Mouse (Mus musculus): ENCODE results near the gene Noc2l.

DNA sequence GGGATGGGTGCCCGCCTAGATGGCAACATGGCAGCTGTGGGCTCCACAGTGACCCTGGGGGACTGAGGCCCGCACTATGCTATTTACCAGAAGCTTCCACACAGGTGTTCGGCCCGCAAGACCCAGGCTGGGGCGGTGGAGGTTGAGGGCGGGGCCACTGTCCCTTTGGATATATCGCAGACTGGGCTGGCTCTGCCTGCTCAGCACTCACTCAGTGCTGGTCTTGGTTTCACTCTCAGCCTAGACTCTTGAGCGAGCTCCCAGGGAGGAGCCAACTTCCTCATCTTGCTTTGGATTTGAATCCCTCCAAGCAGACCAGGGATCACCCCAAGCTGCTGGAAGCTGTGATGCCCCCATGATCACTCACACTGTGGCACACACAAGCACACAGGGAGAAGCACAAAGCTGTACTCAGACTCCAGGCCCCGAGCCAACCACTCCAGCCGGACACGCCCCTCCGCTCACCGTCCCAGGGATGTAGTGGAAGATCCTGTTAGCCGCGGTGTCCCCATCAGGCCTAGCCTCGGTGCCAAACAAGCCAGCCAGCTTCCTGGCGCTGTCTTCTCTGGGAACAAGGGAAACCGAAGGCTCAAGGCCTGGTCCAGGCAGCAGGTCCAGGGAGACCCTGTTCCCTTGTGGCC, 7.9 kb upstream of the Noc2l start:
- TF ChIP-seq MAFK (IDR thresholded peaks at IDR 0.05; ENCODE audit: borderline replicate concordance, low read depth, low read length) = no peak
- no peak for TF ChIP-seq EP300 (IDR thresholded peaks at IDR 0.05; ENCODE audit: low read depth in 1 of 2, low read length in 2 of 2)
- TF ChIP-seq TBP (IDR thresholded peaks at IDR 0.05; ENCODE audit: low read depth, low read length) = no peak
- no peak for TF ChIP-seq MAZ (IDR thresholded peaks at IDR 0.05; ENCODE audit: low read depth, low read length)
- TF ChIP-seq USF1 (IDR thresholded peaks at IDR 0.05; ENCODE audit: low read depth, low read length) = no peak
- TF ChIP-seq KAT2A (conservative IDR thresholded peaks at IDR 0.05; ENCODE audit: low read depth, low read length) = no peak
- TF ChIP-seq CTCF (IDR thresholded peaks at IDR 0.05 in 2 of 3, conservative IDR thresholded peaks at IDR 0.05 in 1 of 3; ENCODE audit: control insufficient read depth in 1 of 3, insufficient read depth in 1 of 3, low read depth in 2 of 3, low read length in 3 of 3, poor library complexity in 1 of 3, severe bottlenecking in 1 of 3) = no peak
- TF ChIP-seq SIN3A (IDR thresholded peaks at IDR 0.05; ENCODE audit: low read length) = no peak
- no peak for TF ChIP-seq MAX (IDR thresholded peaks at IDR 0.05; ENCODE audit: low read length)
- TF ChIP-seq NRF1 (IDR thresholded peaks at IDR 0.05; ENCODE audit: insufficient read depth, low read depth, low read length, poor library complexity, severe bottlenecking) = no peak
- TF ChIP-seq POLR2A (IDR thresholded peaks at IDR 0.05; ENCODE audit: control insufficient read depth in 1 of 2, insufficient read depth in 1 of 2, low read depth in 1 of 2, low read length in 2 of 2, poor library complexity in 1 of 2) = no peak
- no peak for TF ChIP-seq ETS1 (IDR thresholded peaks at IDR 0.05; ENCODE audit: low read depth, low read length)

All from MEL (cell line).